Mouse (Mus musculus) central nervous system, embryonic 14 days (tissue): Measurements from ENCODE around the gene Nqo2. TPM values are rescaled to one million over a fixed set of nuclear protein-coding genes. Genes with fewer than 3 reads are reported as not detected.

Experiments used
- polyA plus RNA-seq: library from polyadenylated mRNA; depleted of rRNA; stranded (reverse); fragments of >200 nt; gene quantifications from 2 replicates; pipeline ENCODE4 v1.2.3, GENCODE M21; 2012; rRNA removed

The Nqo2 gene
- 5.3 and 7.8 TPM in 2 replicates for polyA plus RNA-seq

GRCm38 (mm10) chr13:33964206-33965046 lies at the start of gene Nqo2:
Gene Nqo2 (plus strand): TSS chr13:33964687.

GRCm38 (mm10) chr13:34002058-34003006 lies 37.8 kb downstream of the Nqo2 start, which contains the start of the genes Ripk1 and Serpinb6a:
Gene Ripk1 (plus strand): TSS chr13:34002363.
Gene Serpinb6a (minus strand): TSS chr13:34002794.

GRCm38 (mm10) chr13:34037172-34038055 lies 72.9 kb downstream of the Nqo2 start, which contains the start of gene Bphl:
Gene Bphl (plus strand): TSS chr13:34037597.

Other genes starting within 250 kb of the Nqo2 start
- gene Serpinb6e, start 121.3 kb upstream of the Nqo2 start, polyA plus RNA-seq: 0.06 TPM in 1 of 2 replicates, not detected in the other
- 0.16 and 0.21 TPM in 2 replicates for gene Serpinb6c, start 59.0 kb upstream of the Nqo2 start, polyA plus RNA-seq
- gene Ripk1, start 37.7 kb downstream of the Nqo2 start, polyA plus RNA-seq: 5.0 and 6.5 TPM in 2 replicates
- 26.9 and 37.9 TPM in 2 replicates for gene Serpinb6a, start 38.1 kb downstream of the Nqo2 start, polyA plus RNA-seq
- gene Bphl, start 72.9 kb downstream of the Nqo2 start, polyA plus RNA-seq: 26.4 and 28.0 TPM in 2 replicates
- 2,489 and 2,593 TPM in 2 replicates for gene Tubb2a, start 113.3 kb downstream of the Nqo2 start, polyA plus RNA-seq
- 5,936 and 7,251 TPM in 2 replicates for gene Tubb2b, start 165.8 kb downstream of the Nqo2 start, polyA plus RNA-seq
- 131 and 162 TPM in 2 replicates for gene Psmg4, start 198.3 kb downstream of the Nqo2 start, polyA plus RNA-seq